Mouse (Mus musculus) naive thymus-derived CD4-positive, alpha-beta T cell, adult 2 months (primary cell): ENCODE measurements around the gene Dnah12.
"Not testable (repeated sequence)": the region's sequence is repeated elsewhere in the genome, so short reads cannot be mapped to it uniquely, and the experiment has no call there.

Experiments used
- DNase-seq: peaks from one replicate; pipeline ENCODE4 v3.0.0-alpha.2; 2011; ENCODE audit warnings: low read depth

Gene Dnah12

GRCm38 (mm10) chr14:26881700-26882099 lies 188.6 kb downstream of the Dnah12 start:
- no peak for DNase-seq

- no peak for DNase-seq
These were observed 194.2 kb downstream of the Dnah12 start for GRCm38 (mm10) chr14:26887244-26887643.

- DNase-seq: no peak
These were observed 197.7 kb downstream of the Dnah12 start for GRCm38 (mm10) chr14:26890777-26891176.

GRCm38 (mm10) chr14:26894392-26894791 lies 201.3 kb downstream of the Dnah12 start, which contains the start of gene Asb14:
Asb14 (plus strand) TSS chr14:26894557.
- no peak for DNase-seq

GRCm38 (mm10) chr14:26899490-26899889 lies 206.4 kb downstream of the Dnah12 start:
- DNase-seq: no peak

GRCm38 (mm10) chr14:26900893-26901292 lies 207.8 kb downstream of the Dnah12 start:
- no peak for DNase-seq

- DNase-seq: no peak
These were observed 214.3 kb downstream of the Dnah12 start for GRCm38 (mm10) chr14:26907401-26907800.

- DNase-seq: not testable (repeated sequence)
These were observed 217.4 kb downstream of the Dnah12 start for GRCm38 (mm10) chr14:26910461-26910860.

GRCm38 (mm10) chr14:26911201-26911600 lies 218.1 kb downstream of the Dnah12 start:
- no peak for DNase-seq

GRCm38 (mm10) chr14:26911826-26912225 lies 218.8 kb downstream of the Dnah12 start:
- no peak for DNase-seq

GRCm38 (mm10) chr14:26913681-26914268 lies 220.7 kb downstream of the Dnah12 start:
- no peak for DNase-seq

GRCm38 (mm10) chr14:26919310-26919709 lies 226.2 kb downstream of the Dnah12 start:
- no peak for DNase-seq

GRCm38 (mm10) chr14:26923702-26924421 lies 230.8 kb downstream of the Dnah12 start:
- no peak for DNase-seq

- no peak for DNase-seq
These were observed 241.8 kb downstream of the Dnah12 start for GRCm38 (mm10) chr14:26934891-26935290.

GRCm38 (mm10) chr14:26935558-26935957 lies 242.5 kb downstream of the Dnah12 start:
- DNase-seq: no peak
